Mouse (Mus musculus) MEL (cell line): ENCODE results near the gene Oscp1. TPM values are rescaled to one million over a fixed set of nuclear protein-coding genes. Genes with fewer than 3 reads are reported as not detected.

Experiments
- DNase-seq: peaks from one replicate; pipeline ENCODE4 v3.0.0; 2011; ENCODE audit warnings: low read depth, low spot score
- H3K27ac ChIP-seq: 2 replicates; pipeline ENCODE4 v1.5.1; 2012; ENCODE audit warnings: low read depth, mild to moderate bottlenecking, control low read depth, low read length, moderate library complexity; ENCODE audit not compliant: control insufficient read depth
- H3K27me3 ChIP-seq, 2 experiments: fragments of 150-350 bp in 1 of 2; sonication (generic) in 1 of 2; 2 replicates each; pipeline ENCODE4 v1.6.1; 2012; ENCODE audit warnings: low read length in 2 of 2, mild to moderate bottlenecking in 2 of 2, improper control_type of control experiment in 1 of 2, moderate library complexity in 1 of 2; ENCODE audit not compliant: insufficient read depth in 2 of 2, control insufficient read depth in 1 of 2
- H3K36me3 ChIP-seq, 2 experiments: 2 replicates each; pipeline ENCODE4 v1.6.1; 2012 to 2014; ENCODE audit warnings: low read length in 2 of 2, improper control_type of control experiment in 1 of 2, inconsistent platforms in 1 of 2, mild to moderate bottlenecking in 1 of 2; ENCODE audit not compliant: insufficient read depth in 2 of 2, control insufficient read depth in 1 of 2
- H3K4me1 ChIP-seq, 2 experiments: fragments of 150-350 bp in 1 of 2; sonication (generic) in 1 of 2; 2 replicates each; pipeline ENCODE4 v1.6.1; 2012; ENCODE audit warnings: low read length in 2 of 2, improper control_type of control experiment in 1 of 2, mild to moderate bottlenecking in 1 of 2; ENCODE audit not compliant: insufficient read depth in 2 of 2, control insufficient read depth in 1 of 2
- H3K4me3 ChIP-seq, 2 experiments: fragments of 150-350 bp in 1 of 2; sonication (generic) in 1 of 2; 2 replicates each; pipeline ENCODE4 v1.5.1; 2012; ENCODE audit warnings: low read depth in 2 of 2, low read length in 2 of 2, mild to moderate bottlenecking in 2 of 2, moderate library complexity in 2 of 2, control low read depth in 1 of 2, improper control_type of control experiment in 1 of 2; ENCODE audit not compliant: control insufficient read depth in 1 of 2, insufficient read depth in 1 of 2
- H3K79me2 ChIP-seq: 2 replicates; pipeline ENCODE4 v1.6.1; 2012; ENCODE audit warnings: mild to moderate bottlenecking, low read length, moderate library complexity; ENCODE audit not compliant: control insufficient read depth, poor library complexity, insufficient read depth
- H3K9ac ChIP-seq: 2 replicates; pipeline ENCODE4 v1.6.1; 2012; ENCODE audit warnings: low read depth, mild to moderate bottlenecking, control low read depth, low read length, moderate library complexity; ENCODE audit not compliant: control insufficient read depth, poor library complexity, severe bottlenecking
- H3K9me3 ChIP-seq: fragments of 150-350 bp; sonication (generic); replicated peaks from 2 replicates; pipeline ENCODE4 v1.6.1; 2012; ENCODE audit warnings: mild to moderate bottlenecking, low read length, improper control_type of control experiment, moderate library complexity; ENCODE audit not compliant: insufficient read depth
- BHLHE40 ChIP-seq: IDR thresholded peaks from 2 replicates; pipeline ENCODE4 v1.6.1; 2012; ENCODE audit warnings: low read depth, mild to moderate bottlenecking, inconsistent platforms, low read length, improper control_type of control experiment, borderline replicate concordance
- CHD1 ChIP-seq: IDR thresholded peaks from 2 replicates; pipeline ENCODE4 v1.6.1; 2012; ENCODE audit warnings: low read depth, mild to moderate bottlenecking, inconsistent platforms, low read length, improper control_type of control experiment
- CTCF ChIP-seq, 3 experiments: IDR thresholded peaks in 2 of 3; conservative IDR thresholded peaks in 1 of 3; 2 replicates each; pipeline ENCODE4 v1.5.1; 2011 to 2012; ENCODE audit warnings: low read length in 3 of 3, low read depth in 2 of 3, mild to moderate bottlenecking in 2 of 3, improper control_type of control experiment in 1 of 3, inconsistent platforms in 1 of 3, mixed read lengths in 1 of 3, moderate library complexity in 1 of 3; ENCODE audit not compliant: control insufficient read depth in 1 of 3, insufficient read depth in 1 of 3, poor library complexity in 1 of 3, severe bottlenecking in 1 of 3
- ELF1 ChIP-seq: IDR thresholded peaks from 2 replicates; pipeline ENCODE4 v1.6.1; 2014; ENCODE audit warnings: low read depth, mild to moderate bottlenecking, inconsistent platforms, low read length, improper control_type of control experiment, moderate library complexity
- EP300 ChIP-seq, 2 experiments: IDR thresholded peaks; 2 replicates each; pipeline ENCODE4 v1.6.1; 2011; ENCODE audit warnings: improper control_type of control experiment in 2 of 2, low read length in 2 of 2, low read depth in 1 of 2, mild to moderate bottlenecking in 1 of 2
- GABPA ChIP-seq: IDR thresholded peaks from 2 replicates; pipeline ENCODE4 v1.6.1; 2012; ENCODE audit warnings: low read depth, mild to moderate bottlenecking, inconsistent platforms, low read length, improper control_type of control experiment, moderate library complexity
- HCFC1 ChIP-seq: IDR thresholded peaks from 2 replicates; pipeline ENCODE4 v1.6.1; 2012; ENCODE audit warnings: low read depth, mild to moderate bottlenecking, inconsistent platforms, low read length, improper control_type of control experiment, moderate library complexity
- MAX ChIP-seq: IDR thresholded peaks from 2 replicates; pipeline ENCODE4 v1.6.1; 2011; ENCODE audit warnings: low read length, improper control_type of control experiment
- MAZ ChIP-seq: IDR thresholded peaks from 2 replicates; pipeline ENCODE4 v1.6.1; 2012; ENCODE audit warnings: low read depth, mild to moderate bottlenecking, inconsistent platforms, low read length, improper control_type of control experiment
- MXI1 ChIP-seq: IDR thresholded peaks from 2 replicates; pipeline ENCODE4 v1.6.1; 2011; ENCODE audit warnings: mild to moderate bottlenecking, low read depth, low read length, improper control_type of control experiment
- MYB ChIP-seq: IDR thresholded peaks from 2 replicates; pipeline ENCODE4 v1.6.1; 2011; ENCODE audit warnings: mild to moderate bottlenecking, low read depth, low read length, improper control_type of control experiment
- NRF1 ChIP-seq: IDR thresholded peaks from 2 replicates; pipeline ENCODE4 v1.6.1; 2014; ENCODE audit warnings: low read depth, mild to moderate bottlenecking, inconsistent platforms, low read length, improper control_type of control experiment, moderate library complexity; ENCODE audit not compliant: poor library complexity, insufficient read depth, severe bottlenecking
- POLR2A ChIP-seq, 2 experiments: IDR thresholded peaks; 2 replicates each; pipeline ENCODE4 v1.6.1; 2011 to 2012; ENCODE audit warnings: low read length in 2 of 2, mild to moderate bottlenecking in 2 of 2, control low read depth in 1 of 2, improper control_type of control experiment in 1 of 2, low read depth in 1 of 2, moderate library complexity in 1 of 2; ENCODE audit not compliant: control insufficient read depth in 1 of 2, insufficient read depth in 1 of 2, poor library complexity in 1 of 2
- POLR2AphosphoS5 ChIP-seq: IDR thresholded peaks from 2 replicates; pipeline ENCODE4 v1.6.1; 2012; ENCODE audit warnings: low read depth, borderline replicate concordance, mild to moderate bottlenecking, inconsistent platforms, low read length, moderate library complexity, mixed read lengths
- RCOR1 ChIP-seq: IDR thresholded peaks from 2 replicates; pipeline ENCODE4 v1.6.1; 2012; ENCODE audit warnings: low read depth, mild to moderate bottlenecking, inconsistent platforms, low read length, improper control_type of control experiment
- SIN3A ChIP-seq: IDR thresholded peaks from 2 replicates; pipeline ENCODE4 v1.6.1; 2012; ENCODE audit warnings: low read length, improper control_type of control experiment, inconsistent platforms
- SMC3 ChIP-seq: IDR thresholded peaks from 2 replicates; pipeline ENCODE4 v1.6.1; 2011; ENCODE audit warnings: low read depth, low read length, improper control_type of control experiment
- TAL1 ChIP-seq: IDR thresholded peaks from 2 replicates; pipeline ENCODE4 v1.6.1; 2012; ENCODE audit warnings: mild to moderate bottlenecking, inconsistent platforms, low read length, moderate library complexity, mixed read lengths
- TBP ChIP-seq: IDR thresholded peaks from 2 replicates; pipeline ENCODE4 v1.8.0; 2011; ENCODE audit warnings: low read depth, low read length, improper control_type of control experiment
- UBTF ChIP-seq: IDR thresholded peaks from 2 replicates; pipeline ENCODE4 v1.6.1; 2012; ENCODE audit warnings: low read depth, mild to moderate bottlenecking, inconsistent platforms, low read length, improper control_type of control experiment, moderate library complexity, borderline replicate concordance; ENCODE audit not compliant: insufficient read depth
- ZC3H11A ChIP-seq: IDR thresholded peaks from 2 replicates; pipeline ENCODE4 v1.6.1; 2012; ENCODE audit warnings: low read depth, mild to moderate bottlenecking, inconsistent platforms, low read length, improper control_type of control experiment
- ZKSCAN1 ChIP-seq: IDR thresholded peaks from 2 replicates; pipeline ENCODE4 v1.6.1; 2012; ENCODE audit warnings: low read depth, mild to moderate bottlenecking, inconsistent platforms, low read length, improper control_type of control experiment, moderate library complexity
- ZMIZ1 ChIP-seq: IDR thresholded peaks from 2 replicates; pipeline ENCODE4 v1.6.1; 2012; ENCODE audit warnings: low read depth, mild to moderate bottlenecking, inconsistent platforms, low read length, improper control_type of control experiment, moderate library complexity
- ZNF384 ChIP-seq: IDR thresholded peaks from 2 replicates; pipeline ENCODE4 v1.6.1; 2012; ENCODE audit warnings: low read depth, mild to moderate bottlenecking, inconsistent platforms, low read length, improper control_type of control experiment
- polyA plus RNA-seq, 2 experiments: library from polyadenylated mRNA; stranded (reverse) in 1 of 2; unstranded in 1 of 2; fragments of >175 nt in 1 of 2; fragments of >200 nt in 1 of 2; gene quantifications; 2 replicates each; pipeline versions ENCODE4 v1.2.1 to v1.2.4; 2012; ENCODE audit warnings: low replicate concordance in 2 of 2, low read depth in 1 of 2; ENCODE audit not compliant: insufficient read length in 2 of 2, insufficient read depth in 1 of 2, missing spikeins in 1 of 2
- total RNA-seq: library from RNA; depleted of rRNA; stranded (reverse); fragments of 300-350 nt; gene quantifications from 2 replicates; pipeline ENCODE4 v1.2.3, GENCODE M21; 2012

Gene Oscp1
- total and polyA plus RNA-seq, 3 experiments: 5.7 to 7.6 TPM; not detected in 1

DNA sequence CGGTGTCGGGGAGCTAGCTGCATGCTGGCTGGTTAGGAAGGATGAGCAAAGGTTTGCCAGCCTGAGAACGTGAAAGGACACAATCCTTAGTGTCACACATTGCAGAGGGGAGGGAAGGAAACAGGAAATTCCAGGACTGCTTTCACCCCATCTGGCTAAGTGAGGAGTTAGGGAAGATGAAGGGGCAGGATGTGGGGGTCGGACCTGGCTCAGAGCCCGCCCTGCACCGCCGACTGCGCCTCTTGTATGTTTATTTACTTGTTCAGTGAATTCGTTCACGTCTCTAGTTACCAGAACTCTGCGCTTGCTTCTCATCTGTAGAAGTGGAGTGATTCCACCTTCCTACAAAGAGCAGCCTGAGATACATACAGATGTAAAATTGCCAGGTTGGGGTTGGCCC lies 72.1 kb downstream of the Oscp1 start:
- Histone ChIP-seq H3K79me2 (no peaks in the 10 kb centered on the region), H3K4me3 (no peak overlapping the region), H3K9ac (no peak overlapping the region), H3K9me3 (no peaks in the 10 kb centered on the region), H3K36me3 (peaks cover 0 to 4% of the 10 kb centered on the region in 2 experiments; a peak in 2 of 4 replicates), H3K27me3 (no peaks in the 10 kb centered on the region), H3K27ac (no peak overlapping the region), H3K4me1 (no peaks in the 10 kb centered on the region)
- no peak for TF ChIP-seq MAX
- TF ChIP-seq ZKSCAN1: no peak
- no peak for TF ChIP-seq TAL1
- TF ChIP-seq GABPA: no peak
- TF ChIP-seq UBTF: no peak
- TF ChIP-seq ZMIZ1: no peak
- no peak for TF ChIP-seq MYB
- TF ChIP-seq RCOR1: no peak
- TF ChIP-seq SIN3A: no peak
- TF ChIP-seq MXI1: no peak
- no peak for DNase-seq

- Histone ChIP-seq H3K27me3 (no peaks in the 10 kb centered on the region), H3K9me3 (no peaks in the 10 kb centered on the region), H3K27ac (no peak overlapping the region)
- no peak for TF ChIP-seq SIN3A
- TF ChIP-seq, all 39 proteins: peak for 0
- no peak overlapping the region for H3K9ac ChIP-seq
- peaks cover 0 to 8% of the 10 kb centered on the region in 2 experiments; a peak in 2 of 4 replicates for H3K36me3 ChIP-seq
- peak; percentile 19 for DNase-seq
- no peaks in the 10 kb centered on the region for H3K79me2 ChIP-seq
- H3K4me3 ChIP-seq: no peak overlapping the region
- H3K4me1 ChIP-seq: no peaks in the 10 kb centered on the region
Observed at GRCm38 (mm10) chr4:126131290-126132121, 73.1 kb downstream of the Oscp1 start.

GRCm38 (mm10) chr4:126132636-126133264 lies 74.4 kb downstream of the Oscp1 start:
- Histone ChIP-seq H3K27ac (no peak overlapping the region), H3K4me1 (no peaks in the 10 kb centered on the region)
- DNase-seq: no peak

More at GRCm38 (mm10) chr4:126132636-126133264, 74.4 kb downstream of the Oscp1 start:
- H3K4me3 ChIP-seq: no peak overlapping the region
- peaks cover 0 to 8% of the 10 kb centered on the region in 2 experiments; a peak in 2 of 4 replicates for H3K36me3 ChIP-seq
- H3K9ac ChIP-seq: no peak overlapping the region
- H3K27me3 ChIP-seq: no peaks in the 10 kb centered on the region
- TF ChIP-seq SMC3 (no peak), ZC3H11A (no peak), HCFC1 (no peak), ZNF384 (no peak), NRF1 (no peak), POLR2AphosphoS5 (no peak), MAZ (no peak), TBP (no peak), CTCF (IDR thresholded peaks at IDR 0.05 in 2 of 3, conservative IDR thresholded peaks at IDR 0.05 in 1 of 3; ENCODE audit: control insufficient read depth in 1 of 3, insufficient read depth in 1 of 3, low read depth in 2 of 3, low read length in 3 of 3, poor library complexity in 1 of 3, severe bottlenecking in 1 of 3) (no peak), POLR2A (IDR thresholded peaks at IDR 0.05; ENCODE audit: control insufficient read depth in 1 of 2, insufficient read depth in 1 of 2, low read depth in 1 of 2, low read length in 2 of 2, poor library complexity in 1 of 2) (no peak), SIN3A (no peak), EP300 (IDR thresholded peaks at IDR 0.05; ENCODE audit: low read depth in 1 of 2, low read length in 2 of 2) (no peak), ELF1 (no peak), ZKSCAN1 (no peak), CHD1 (no peak), BHLHE40 (no peak), GABPA (no peak)
- H3K9me3 ChIP-seq: no peaks in the 10 kb centered on the region
- H3K79me2 ChIP-seq: no peaks in the 10 kb centered on the region
